In the genomic region with DNA sequence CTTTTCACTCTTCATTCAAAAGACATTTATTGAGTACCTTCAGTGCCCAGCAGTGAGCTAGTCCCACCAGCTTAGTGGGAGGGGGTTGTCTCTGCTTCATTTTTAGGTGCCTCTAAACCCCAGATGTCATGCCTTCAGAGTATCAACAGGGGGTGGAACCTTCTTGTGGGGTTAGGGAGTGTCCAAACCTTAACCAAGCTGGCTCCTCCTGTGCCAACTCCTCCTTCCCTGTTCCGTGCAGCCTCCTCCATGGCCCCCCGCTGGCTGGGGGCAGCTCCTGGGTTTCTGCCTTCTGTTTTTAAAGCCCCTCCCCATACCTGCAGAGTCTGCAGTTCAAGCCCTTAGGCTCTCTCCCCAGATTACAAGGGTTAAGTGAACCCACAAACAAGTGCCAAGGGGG, we compare ENCODE assay signal across 23 mouse cellular contexts. TPM values are rescaled to one million over a fixed set of nuclear protein-coding genes. Genes with fewer than 3 reads are reported as not detected.
A peak's percentile ranks its signal among the peaks of the same experiment; 100 is the strongest.
DNase-seq lines count a peak whose midpoint lies in the region; ATAC-seq and TF ChIP-seq lines count a peak whose summit lies in the region.
"Not testable (repeated sequence)": the region's sequence is repeated elsewhere in the genome, so short reads cannot be mapped to it uniquely, and the experiment has no call there.
"Had no signal": no experiment of that assay in that cellular context is flagged by ENCODE, and none has a peak within 500 bp of the region (broad histone marks: within the 10 kb centered on the region; RNA-seq: fewer than 3 reads in every experiment).

No protein-coding gene starts in this region.

- DNase-seq in kidney, postnatal 0 days (ENCODE audit: low spot score); liver, embryonic 14.5 days (ENCODE audit: low read depth in 3 of 3, low spot score in 3 of 3): not testable (repeated sequence)

- not testable (repeated sequence) for H3K9me3 ChIP-seq in kidney, postnatal 0 days (replicated peaks; ENCODE audit: low read length); liver, embryonic 14.5 days (ENCODE audit: control insufficient read depth, low read length); midbrain, embryonic 12.5 days

- not testable (repeated sequence) for H3K36me3 ChIP-seq in kidney, postnatal 0 days (ENCODE audit: insufficient read depth, low read length); liver, embryonic 14.5 days (replicated peaks; ENCODE audit: control insufficient read depth, insufficient read depth, low read depth); midbrain, embryonic 12.5 days

- no CpG with 5 or more reads among the region's 2 CpGs for WGBS in kidney, postnatal 0 days
- no CpG with 5 or more reads among the region's 2 CpGs for WGBS in liver, embryonic 14.5 days (ENCODE audit: insufficient replicate concordance)
- no CpG with 5 or more reads among the region's 2 CpGs for WGBS in midbrain, embryonic 12.5 days

- not testable (repeated sequence) for TF ChIP-seq CTCF in kidney, postnatal 0 days (IDR thresholded peaks at IDR 0.05; ENCODE audit: low read depth); liver, embryonic 14.5 days (IDR thresholded peaks at IDR 0.05; ENCODE audit: low read depth)

- not testable (repeated sequence) for H3K4me1 ChIP-seq in kidney, postnatal 0 days (replicated peaks; ENCODE audit: insufficient read depth, low read length); liver, embryonic 14.5 days (replicated peaks; ENCODE audit: control insufficient read depth in 2 of 2, insufficient read depth in 2 of 2, low read length in 1 of 2); midbrain, embryonic 12.5 days

- not testable (repeated sequence) for H3K9ac ChIP-seq in kidney, postnatal 0 days (ENCODE audit: low read depth, low read length); liver, embryonic 14.5 days (replicated peaks); midbrain, embryonic 12.5 days (replicated peaks)

- peak; percentile 45 for ATAC-seq in common myeloid progenitor, adult 5-6 weeks (replicated peaks; ENCODE audit: low read depth, poor library complexity, severe bottlenecking)
- peak; percentile 35 for ATAC-seq in granulocyte monocyte progenitor cell, adult 5-6 weeks (replicated peaks; ENCODE audit: poor library complexity, severe bottlenecking)
- 0 out of 2 replicates have a peak, but pooled peaks have one; percentile 40 for ATAC-seq in kidney, postnatal 0 days (replicated peaks; ENCODE audit: low FRiP score, low read depth)
- 0 out of 2 replicates have a peak, but pooled peaks have one; percentile 26 for ATAC-seq in liver, embryonic 14.5 days (ENCODE audit: insufficient read depth)
- ATAC-seq in megakaryocyte, adult 5-6 weeks (ENCODE audit: poor library complexity, severe bottlenecking) = peak; percentile 50
- peak; percentile 58; the same call in 1 of the 2 replicates for ATAC-seq in midbrain, embryonic 12.5 days (ENCODE audit: low FRiP score, low read depth)

- not testable (repeated sequence) for H3K27me3 ChIP-seq in kidney, postnatal 0 days (ENCODE audit: insufficient read depth, low read length); liver, embryonic 14.5 days (ENCODE audit: control insufficient read depth, insufficient read depth, low read length); midbrain, embryonic 12.5 days

- H3K4me2 ChIP-seq in kidney, postnatal 0 days (ENCODE audit: low read length); liver, embryonic 14.5 days (ENCODE audit: low read depth); midbrain, embryonic 12.5 days (replicated peaks): not testable (repeated sequence)

- TF ChIP-seq EP300 in liver, embryonic 14.5 days (IDR thresholded peaks at IDR 0.05; ENCODE audit: low read depth) = not testable (repeated sequence)

- not testable (repeated sequence) for H3K27ac ChIP-seq in kidney, postnatal 0 days; liver, embryonic 14.5 days; midbrain, embryonic 12.5 days (replicated peaks)

- not testable (repeated sequence) for H3K4me3 ChIP-seq in kidney, postnatal 0 days (replicated peaks; ENCODE audit: low read depth, low read length); liver, embryonic 14.5 days (ENCODE audit: insufficient read depth in 1 of 2, low read depth in 2 of 2, low read length in 2 of 2); midbrain, embryonic 12.5 days

RNA-seq across cellular contexts. Expression of a gene that starts 3.8 kb away (rescaled TPM):
- 1.7 and 2.2 TPM in 2 replicates for total RNA-seq in common myeloid progenitor, adult 5-6 weeks (2017)
- total RNA-seq in granulocyte monocyte progenitor cell, adult 5-6 weeks (2014; fragmentation: Nextera tagmentation) = 63.0 and 68.6 TPM in 2 replicates
- 31.0 and 37.9 TPM in 2 replicates for total RNA-seq in granulocyte monocyte progenitor cell, adult 5-6 weeks (2017)
- 0.12 and 0.19 TPM in 2 replicates for polyA plus RNA-seq in kidney, postnatal 0 days (2015; fragmentation: Nextera tagmentation; extraction: Ambion mirVana)
- 0.06 and 0.08 TPM in 2 replicates for polyA plus RNA-seq in liver, embryonic 14.5 days (2012; rRNA removed)
- 0.34 TPM in 1 of 2 replicates, not detected in the other for polyA plus RNA-seq in liver, embryonic 14.5 days (2014; fragmentation: Nextera tagmentation; extraction: Ambion mirVana)
- 248 and 273 TPM in 2 replicates for total RNA-seq in megakaryocyte, adult 5-6 weeks (2015)
- total RNA-seq in megakaryocyte, adult 5-6 weeks (2017) = 152 and 161 TPM in 2 replicates
- not detected in 2 replicates for polyA plus RNA-seq in midbrain, embryonic 12.5 days (2016; fragmentation: Nextera tagmentation; extraction: Ambion mirVana)
- total RNA-seq: adrenal gland, adult 2 months; forebrain, postnatal 0 days had no signal
- polyA plus RNA-seq: adrenal gland, adult 2 months; cerebellum, adult 2 months; embryonic facial prominence, embryonic 11.5 days; embryonic facial prominence, embryonic 15.5 days; forebrain, embryonic 13.5 days; forebrain, postnatal 0 days; heart, embryonic 12.5 days; hindbrain, embryonic 11.5 days; hindbrain, embryonic 15.5 days had no signal

RNA-seq across cellular contexts. Expression of a gene that starts 21.4 kb away (rescaled TPM):
- total RNA-seq in common myeloid progenitor, adult 5-6 weeks (2017) = not detected in 2 replicates
- not detected in 2 replicates for total RNA-seq in granulocyte monocyte progenitor cell, adult 5-6 weeks (2014; fragmentation: Nextera tagmentation)
- not detected in 2 replicates for total RNA-seq in granulocyte monocyte progenitor cell, adult 5-6 weeks (2017)
- polyA plus RNA-seq in kidney, postnatal 0 days (2015; fragmentation: Nextera tagmentation; extraction: Ambion mirVana) = not detected in 2 replicates
- not detected in 2 replicates for polyA plus RNA-seq in liver, embryonic 14.5 days (2012; rRNA removed)
- polyA plus RNA-seq in liver, embryonic 14.5 days (2014; fragmentation: Nextera tagmentation; extraction: Ambion mirVana) = not detected in 2 replicates
- not detected in 2 replicates for total RNA-seq in megakaryocyte, adult 5-6 weeks (2015)
- total RNA-seq in megakaryocyte, adult 5-6 weeks (2017) = 0.49 TPM in 1 of 2 replicates, not detected in the other
- not detected in 2 replicates for polyA plus RNA-seq in midbrain, embryonic 12.5 days (2016; fragmentation: Nextera tagmentation; extraction: Ambion mirVana)
- total RNA-seq: adrenal gland, adult 2 months; adrenal gland, postnatal 25 days; CH12.LX; forebrain, postnatal 0 days; gastrocnemius, adult 18-20 months; gastrocnemius, postnatal 14 days; heart, adult 8-10 months; heart, postnatal 25 days had no signal
- polyA plus RNA-seq: cerebellum, adult 2 months; embryonic facial prominence, embryonic 11.5 days; embryonic facial prominence, embryonic 15.5 days; forebrain, embryonic 13.5 days; forebrain, postnatal 0 days; gonadal fat pad, adult 2 months; heart, embryonic 12.5 days; heart, embryonic 16.5 days; hindbrain, embryonic 11.5 days; hindbrain, embryonic 15.5 days had no signal

Comparison
In these comparisons a context has a peak if more than half of its experiments do, and no peak if none do; other contexts are left out.
1. RNA of a gene that starts 3.8 kb away (total RNA-seq): 152 to 273 TPM in megakaryocyte, adult 5-6 weeks and 31.0 to 68.6 TPM in granulocyte monocyte progenitor cell, adult 5-6 weeks; 1.7 to 2.2 TPM in common myeloid progenitor, adult 5-6 weeks; every median in the first group is over 10 times any median in the second.
2. Peak in every context shown above with its lines, with median percentiles within 50 percentile points of each other: ATAC-seq.